Mouse (Mus musculus): ENCODE data around the gene Zfp653. TPM values are rescaled to one million over a fixed set of nuclear protein-coding genes. Genes with fewer than 3 reads are reported as not detected.
"Not testable (repeated sequence)": the region's sequence is repeated elsewhere in the genome, so short reads cannot be mapped to it uniquely, and the experiment has no call there.

The Zfp653 gene
- polyA plus RNA-seq, 1 experiment from 2014 or later = 18.6 TPM

DNA sequence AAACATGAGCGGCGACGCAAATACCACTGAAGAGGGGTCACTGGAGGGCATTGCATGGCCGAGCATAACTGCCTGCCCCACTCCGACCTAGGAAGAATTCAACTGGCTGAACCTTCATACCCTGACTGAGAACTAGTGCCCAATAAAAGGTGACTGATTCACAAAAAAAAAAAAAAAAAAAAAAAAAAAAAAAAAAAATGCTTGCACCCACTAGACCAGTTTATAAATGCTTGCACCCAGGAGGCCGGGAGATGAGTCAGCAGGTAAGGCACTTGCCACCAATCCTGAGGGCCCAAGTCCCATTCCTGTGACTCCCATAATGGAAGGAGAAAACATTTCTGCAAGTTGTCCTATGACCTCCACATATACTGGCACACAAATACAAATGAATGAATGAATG is 21.6 kb upstream of the Zfp653 start:
- H3K4me1 ChIP-seq = peaks cover 6% of the 10 kb centered on the region
- H3K36me3 ChIP-seq = no peaks in the 10 kb centered on the region
- 92% methylated on average over 6 of the region's 6 CpGs for WGBS
- no peaks in the 10 kb centered on the region for H3K9me3 ChIP-seq (replicated peaks)
- no peak overlapping the region for H3K27ac ChIP-seq (replicated peaks)
- no peak for ATAC-seq (ENCODE audit: low FRiP score)
- no peak overlapping the region for H3K4me2 ChIP-seq
- no peak overlapping the region for H3K4me3 ChIP-seq (replicated peaks)
- H3K27me3 ChIP-seq (replicated peaks) = peaks cover 8% of the 10 kb centered on the region
- H3K9ac ChIP-seq (replicated peaks) = no peak overlapping the region

DNA sequence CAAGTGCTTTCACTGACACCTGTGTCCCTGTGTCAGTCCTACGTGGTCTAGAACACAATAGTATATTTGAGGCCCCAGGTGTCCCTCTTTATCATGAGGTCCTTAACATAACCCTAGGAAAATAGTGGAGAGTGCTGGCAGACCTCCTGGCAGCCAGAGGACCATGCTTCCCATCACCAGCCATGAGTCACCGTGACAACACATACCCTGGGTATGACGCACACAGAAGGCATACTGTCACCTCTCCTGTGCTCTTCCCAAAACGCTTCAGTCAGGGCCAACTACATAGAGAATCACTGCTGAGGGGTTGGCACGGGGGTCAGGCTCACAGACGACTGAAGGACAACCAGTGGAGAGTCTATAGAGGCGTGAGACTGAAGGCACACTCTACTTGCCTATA is 18.8 kb upstream of the Zfp653 start:
- WGBS = 89% methylated on average over 7 of the region's 7 CpGs
- no peak overlapping the region for H3K4me2 ChIP-seq
- peaks cover 11% of the 10 kb centered on the region for H3K4me1 ChIP-seq
- ATAC-seq (ENCODE audit: low FRiP score) = no peak
- H3K27ac ChIP-seq (replicated peaks) = no peak overlapping the region
- H3K9ac ChIP-seq (replicated peaks) = no peak overlapping the region
- H3K36me3 ChIP-seq = no peaks in the 10 kb centered on the region
- H3K9me3 ChIP-seq (replicated peaks) = no peaks in the 10 kb centered on the region
- no peak overlapping the region for H3K4me3 ChIP-seq (replicated peaks)
- H3K27me3 ChIP-seq (replicated peaks) = peaks cover 3% of the 10 kb centered on the region; the same call in 1 of the 2 replicates

DNA sequence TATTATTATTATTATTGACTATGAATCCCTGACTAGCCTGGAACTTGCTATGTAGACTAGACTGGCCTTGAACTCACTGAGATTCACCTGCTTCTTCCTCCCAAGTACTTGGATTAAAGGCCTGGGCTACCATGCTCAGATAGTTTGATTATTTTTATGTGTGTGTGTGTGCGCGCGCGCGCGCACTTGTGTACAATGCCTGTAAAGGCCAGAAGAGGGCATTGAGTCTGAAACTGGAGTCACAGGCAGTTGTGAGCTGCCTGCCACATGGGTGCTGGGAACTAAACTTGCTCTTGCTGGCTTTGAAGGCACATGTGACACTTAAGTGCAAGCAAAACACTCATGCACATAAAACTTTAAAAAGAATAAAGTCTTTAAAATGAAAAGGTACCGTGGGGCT is 18.1 kb upstream of the Zfp653 start:
- WGBS = 98% methylated on average over 7 of the region's 7 CpGs
- H3K4me1 ChIP-seq = peaks cover 17% of the 10 kb centered on the region

DNA sequence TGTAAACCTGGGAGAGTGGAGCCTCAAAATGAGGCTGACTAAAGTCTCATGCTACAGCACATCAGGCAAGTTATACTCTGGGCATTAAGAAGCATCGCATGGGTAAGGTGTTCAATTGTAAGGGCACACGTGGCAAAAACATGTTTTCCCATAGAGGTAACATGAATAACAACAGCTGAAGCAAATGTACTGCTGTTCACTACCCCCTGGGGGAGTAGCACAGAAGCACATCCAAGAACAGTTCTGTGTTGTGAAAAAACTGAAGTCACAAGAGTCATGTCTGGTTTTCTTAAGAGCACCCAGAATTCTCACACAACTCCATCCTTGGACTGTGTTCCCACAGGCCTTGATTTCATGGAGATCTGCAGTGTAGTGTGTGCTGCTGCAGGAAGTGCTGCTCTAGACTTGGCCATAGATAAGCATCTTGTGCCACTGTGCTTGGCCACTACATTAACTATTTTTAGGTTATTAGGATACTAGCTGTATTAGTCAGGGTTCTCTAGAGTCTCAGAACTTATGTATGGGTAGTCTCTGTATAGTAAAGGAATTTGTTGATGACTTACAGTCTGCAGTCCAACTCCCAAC is 15.9 kb upstream of the Zfp653 start:
- Histone ChIP-seq H3K9me3 (replicated peaks) (no peaks in the 10 kb centered on the region), H3K27me3 (replicated peaks) (no peaks in the 10 kb centered on the region), H3K36me3 (peaks cover 5% of the 10 kb centered on the region; the same call in 1 of the 2 replicates), H3K4me2 (no peak overlapping the region), H3K4me1 (peaks cover 27% of the 10 kb centered on the region), H3K4me3 (replicated peaks) (no peak overlapping the region), H3K9ac (replicated peaks) (no peak overlapping the region), H3K27ac (replicated peaks) (no peak overlapping the region)
- ATAC-seq (ENCODE audit: low FRiP score) = no peak
- WGBS = 85% methylated on average over 2 of the region's 2 CpGs

More for the DNA sequence above, 18.1 kb upstream of the Zfp653 start:
- H3K4me3 ChIP-seq (replicated peaks) = no peak overlapping the region
- no peak for ATAC-seq (ENCODE audit: low FRiP score)
- H3K27me3 ChIP-seq (replicated peaks) = peaks cover 3% of the 10 kb centered on the region; the same call in 1 of the 2 replicates
- H3K4me2 ChIP-seq = no peak overlapping the region
- H3K9ac ChIP-seq (replicated peaks) = no peak overlapping the region
- H3K9me3 ChIP-seq (replicated peaks) = no peaks in the 10 kb centered on the region
- no peak overlapping the region for H3K27ac ChIP-seq (replicated peaks)
- no peaks in the 10 kb centered on the region for H3K36me3 ChIP-seq

DNA sequence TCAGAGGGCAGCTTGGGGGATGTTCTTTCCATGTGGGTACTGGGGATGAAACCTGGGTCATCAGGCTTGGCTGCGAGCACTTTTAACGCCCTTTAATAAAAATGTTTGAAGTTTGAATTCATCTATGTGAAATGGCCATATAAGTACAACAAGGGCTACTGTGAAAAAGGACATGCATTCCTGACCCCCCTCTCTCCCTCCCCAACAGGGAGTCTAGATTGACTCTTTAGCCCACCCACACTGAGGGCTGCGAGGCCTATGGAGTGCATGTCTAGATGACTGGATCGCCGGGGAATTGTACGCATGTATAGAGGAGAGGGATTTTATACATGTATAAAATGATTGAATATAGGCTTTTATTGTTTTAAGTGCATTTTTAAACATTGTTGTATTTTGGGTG is 14.8 kb upstream of the Zfp653 start:
- H3K4me1 ChIP-seq = peaks cover 27% of the 10 kb centered on the region
- H3K9me3 ChIP-seq (replicated peaks) = no peaks in the 10 kb centered on the region
- H3K27me3 ChIP-seq (replicated peaks) = no peaks in the 10 kb centered on the region
- H3K4me2 ChIP-seq = peak overlapping the region; percentile 78
- WGBS = 83% methylated on average over 6 of the region's 6 CpGs
- peak overlapping the region; percentile 86 for H3K27ac ChIP-seq (replicated peaks)
- peak overlapping the region; percentile 63 for H3K4me3 ChIP-seq (replicated peaks)
- H3K9ac ChIP-seq (replicated peaks) = peak overlapping the region; percentile 65
- no peak for ATAC-seq (ENCODE audit: low FRiP score)
- peaks cover 6% of the 10 kb centered on the region; the same call in 1 of the 2 replicates for H3K36me3 ChIP-seq

DNA sequence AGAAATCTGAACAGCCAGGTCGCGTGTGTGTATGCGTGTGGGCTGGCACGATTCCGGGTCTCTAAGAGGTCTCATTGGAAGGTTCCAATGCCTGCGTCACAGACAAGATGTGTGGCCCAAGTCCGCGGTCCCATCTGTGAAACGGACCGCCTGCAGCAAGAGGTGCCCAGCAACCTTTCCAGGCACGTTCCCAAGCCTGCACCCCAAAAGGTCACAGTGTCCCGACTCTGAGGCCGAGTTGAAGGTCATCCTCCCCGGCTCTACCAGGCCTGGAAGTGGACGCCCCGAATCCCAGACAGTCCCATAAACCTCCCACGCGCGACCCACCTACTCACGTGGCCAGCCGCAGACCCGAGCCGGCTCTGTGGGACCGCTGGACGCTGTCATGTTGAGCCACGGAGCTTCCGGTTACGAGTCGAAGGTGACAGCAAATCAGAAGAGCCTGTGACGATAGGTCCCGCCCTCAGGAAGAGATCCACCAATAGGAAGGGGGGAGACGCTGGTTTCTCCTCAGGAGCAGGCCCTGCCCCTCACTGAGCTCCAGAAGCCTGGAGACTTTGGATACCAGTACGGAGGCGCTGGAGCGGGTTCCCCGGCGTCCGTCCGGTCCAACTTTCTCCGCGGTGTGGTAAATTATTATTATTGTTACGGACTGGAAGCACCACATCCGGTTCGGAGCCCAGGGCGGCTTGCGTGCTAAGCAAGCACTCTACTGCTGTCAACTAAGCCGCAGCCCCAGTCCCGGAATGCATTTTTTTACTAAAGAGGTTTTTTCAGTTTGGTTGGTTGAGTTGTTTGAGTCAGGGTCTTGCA is 14.1 kb upstream of the Zfp653 start, which contains the start of gene Ecsit:
Gene Ecsit (minus strand): TSS at position 417 of the 813 bp plus-strand sequence.
- Histone ChIP-seq H3K9ac (replicated peaks) (peak within 1 kb of the TSS; percentile 65), H3K4me3 (replicated peaks) (peak within 1 kb of the TSS; percentile 63), H3K4me2 (peak within 1 kb of the TSS; percentile 78), H3K36me3 (peaks cover 8% of the 10 kb centered on the region; the same call in 1 of the 2 replicates), H3K9me3 (replicated peaks) (no peaks in the 10 kb centered on the region), H3K27me3 (replicated peaks) (no peaks in the 10 kb centered on the region), H3K27ac (replicated peaks) (peak within 1 kb of the TSS; percentile 86), H3K4me1 (peaks cover 27% of the 10 kb centered on the region)
- ATAC-seq (ENCODE audit: low FRiP score) = peak; percentile 99
- under 1% methylated on average over 48 of the region's 48 CpGs for WGBS

DNA sequence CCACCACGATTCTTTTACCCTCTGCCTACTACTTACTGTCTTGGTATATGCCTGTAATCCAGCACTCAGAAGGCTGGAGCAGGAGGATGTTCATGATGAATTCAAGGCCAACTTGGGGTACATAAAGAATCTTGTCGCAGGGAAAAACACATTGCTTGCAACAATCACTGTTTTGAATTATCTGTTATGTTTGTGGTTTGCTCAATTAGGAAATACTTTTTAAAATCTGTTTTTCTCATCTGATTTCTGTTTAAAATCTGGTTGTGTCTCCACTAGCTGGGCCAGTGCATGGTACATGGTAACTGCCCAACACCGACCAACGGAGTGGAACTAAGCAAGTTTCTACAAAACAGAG is 13.5 kb upstream of the Zfp653 start:
- peak overlapping the region; percentile 86 for H3K27ac ChIP-seq (replicated peaks)
- peak overlapping the region; percentile 65 for H3K9ac ChIP-seq (replicated peaks)
- ATAC-seq (ENCODE audit: low FRiP score) = no peak
- WGBS = 32% methylated on average over 4 of the region's 4 CpGs
- no peaks in the 10 kb centered on the region for H3K27me3 ChIP-seq (replicated peaks)
- H3K9me3 ChIP-seq (replicated peaks) = no peaks in the 10 kb centered on the region
- H3K4me3 ChIP-seq (replicated peaks) = peak overlapping the region; percentile 63
- H3K36me3 ChIP-seq = peaks cover 12% of the 10 kb centered on the region; the same call in 1 of the 2 replicates
- H3K4me1 ChIP-seq = peaks cover 27% of the 10 kb centered on the region
- H3K4me2 ChIP-seq = peak overlapping the region; percentile 78

DNA sequence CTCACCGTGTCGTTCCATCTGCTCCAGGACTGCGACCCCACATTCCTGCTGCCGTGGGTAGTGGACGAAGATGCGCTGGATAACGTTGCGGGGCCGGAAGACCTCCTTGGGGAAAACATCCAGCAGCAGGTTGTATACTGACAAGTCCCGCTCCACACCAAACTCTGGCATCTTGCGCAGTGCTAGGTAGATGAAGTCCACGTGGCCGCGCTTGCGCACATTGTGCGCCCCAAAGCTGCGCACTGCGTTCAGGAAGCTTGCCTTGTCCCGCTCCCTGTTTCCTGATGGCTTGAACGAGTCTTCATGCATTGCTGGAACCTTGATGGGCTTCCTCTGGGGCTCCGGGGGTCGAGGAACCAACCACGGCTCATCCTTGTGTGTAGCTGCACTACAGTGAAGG is 5.0 kb upstream of the Zfp653 start:
- Histone ChIP-seq H3K36me3 (peaks cover 44% of the 10 kb centered on the region), H3K4me1 (peaks cover 10% of the 10 kb centered on the region), H3K9me3 (replicated peaks) (no peaks in the 10 kb centered on the region), H3K4me2 (no peak overlapping the region), H3K9ac (replicated peaks) (no peak overlapping the region), H3K27me3 (replicated peaks) (no peaks in the 10 kb centered on the region), H3K4me3 (replicated peaks) (no peak overlapping the region), H3K27ac (replicated peaks) (no peak overlapping the region)
- WGBS = 91% methylated on average over 23 of the region's 23 CpGs
- ATAC-seq (ENCODE audit: low FRiP score) = no peak

DNA sequence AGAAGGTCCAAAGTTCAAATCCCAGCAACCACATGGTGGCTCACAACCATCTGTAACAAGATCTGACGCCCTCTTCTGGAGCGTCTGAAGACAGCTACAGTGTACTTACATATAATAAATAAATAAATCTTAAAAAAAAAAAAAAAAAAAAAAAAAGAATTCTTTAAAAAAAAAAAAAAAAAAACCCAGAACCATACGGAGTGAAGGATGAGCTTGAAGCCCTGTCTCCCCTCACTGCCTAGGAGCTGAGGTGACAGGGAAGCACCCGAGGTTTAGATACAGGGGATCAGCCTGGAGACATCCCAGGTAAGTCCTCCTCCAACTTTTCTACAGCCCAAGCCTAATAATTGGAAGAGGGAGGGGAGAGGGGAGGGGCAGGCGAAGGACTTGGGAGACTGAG is 4.6 kb upstream of the Zfp653 start:
- not testable (repeated sequence) for H3K4me2 ChIP-seq; H3K9ac ChIP-seq (replicated peaks); H3K27ac ChIP-seq (replicated peaks); H3K27me3 ChIP-seq (replicated peaks); H3K4me3 ChIP-seq (replicated peaks); H3K9me3 ChIP-seq (replicated peaks); ATAC-seq (ENCODE audit: low FRiP score)
- WGBS = 77% methylated on average over 5 of the region's 5 CpGs
- Histone ChIP-seq H3K4me1 (peaks cover 10% of the 10 kb centered on the region), H3K36me3 (peaks cover 44% of the 10 kb centered on the region)

DNA sequence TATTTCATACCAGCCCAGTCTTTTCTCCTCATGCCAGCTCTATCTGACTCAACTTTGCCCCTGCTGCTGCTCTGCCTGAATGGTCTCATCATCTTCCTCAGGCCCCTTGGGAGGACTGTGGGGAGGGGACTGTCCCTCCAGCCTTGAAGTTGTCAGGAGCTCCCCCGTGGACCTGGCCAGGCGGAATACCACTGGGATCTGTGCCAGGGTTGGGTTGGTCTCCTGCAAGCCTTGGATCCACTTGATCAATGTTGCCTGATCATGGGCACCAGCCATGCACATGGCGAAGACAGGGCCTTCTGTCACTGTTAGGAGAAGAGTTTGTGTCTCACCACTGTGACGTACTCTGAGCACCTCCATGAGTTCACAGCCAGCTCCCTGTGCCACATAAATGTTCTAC is 1.1 kb upstream of the Zfp653 start:
- no peak for ATAC-seq (ENCODE audit: low FRiP score)
- Histone ChIP-seq H3K4me3 (replicated peaks) (no peak overlapping the region), H3K9ac (replicated peaks) (no peak overlapping the region), H3K27me3 (replicated peaks) (no peaks in the 10 kb centered on the region), H3K4me2 (no peak overlapping the region), H3K9me3 (replicated peaks) (no peaks in the 10 kb centered on the region), H3K27ac (replicated peaks) (no peak overlapping the region), H3K4me1 (peaks cover 25% of the 10 kb centered on the region), H3K36me3 (peaks cover 42% of the 10 kb centered on the region)
- 96% methylated on average over 4 of the region's 4 CpGs for WGBS

DNA sequence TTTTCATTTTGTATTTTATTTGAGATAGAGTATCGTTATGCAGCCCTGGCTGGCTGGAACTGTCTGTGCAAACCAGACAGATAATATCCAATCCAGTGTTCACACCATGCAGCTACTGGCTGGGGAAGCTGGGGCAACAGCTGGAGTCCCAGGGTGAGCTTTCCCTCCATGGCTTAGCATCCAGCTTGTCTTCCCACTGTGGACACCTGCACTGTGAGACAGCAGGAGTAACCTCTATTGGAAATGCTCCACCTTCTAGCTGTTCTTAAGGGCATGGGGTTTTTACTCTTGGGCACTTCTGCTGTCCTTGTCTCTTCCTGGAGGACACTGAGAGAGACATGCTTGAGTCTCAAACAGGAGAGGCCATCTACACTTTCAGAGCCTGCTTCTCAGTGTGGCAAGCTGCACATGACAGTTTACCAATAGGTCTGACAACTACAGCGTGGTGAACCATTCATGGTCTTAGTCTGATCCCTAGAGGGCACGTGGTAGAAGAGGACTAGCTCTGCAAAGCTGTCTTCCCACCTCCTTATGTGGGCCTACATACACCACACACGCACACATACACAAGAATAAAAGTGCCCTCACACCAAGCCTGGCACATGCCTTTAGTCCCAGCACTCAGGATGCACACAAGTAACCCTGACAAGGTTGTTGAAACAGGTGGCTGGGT is 1.2 kb downstream of the Zfp653 start:
- Histone ChIP-seq H3K4me2 (peak overlapping the region; percentile 65), H3K36me3 (peaks cover 42% of the 10 kb centered on the region), H3K27ac (replicated peaks) (peak overlapping the region; percentile 98), H3K27me3 (replicated peaks) (no peaks in the 10 kb centered on the region), H3K9ac (replicated peaks) (peak overlapping the region; percentile 36), H3K9me3 (replicated peaks) (no peaks in the 10 kb centered on the region), H3K4me1 (peaks cover 25% of the 10 kb centered on the region), H3K4me3 (replicated peaks) (peak overlapping the region; percentile 88)
- ATAC-seq (ENCODE audit: low FRiP score) = peak; percentile 25
- WGBS = 69% methylated on average over 4 of the region's 4 CpGs

Data from neural tube, embryonic 15.5 days (tissue).